Mouse (Mus musculus) hindbrain, embryonic 13.5 days (tissue): ENCODE data around the gene Tia1. TPM values are rescaled to one million over a fixed set of nuclear protein-coding genes. Genes with fewer than 3 reads are reported as not detected.

Source experiments
- ATAC-seq: fragments of 200-750 bp; cut with Nextera tagmentation; 2 replicates; pipeline ENCODE4 v1.8.0; 2017; ENCODE audit warnings: moderate TSS enrichment; ENCODE audit not compliant: low FRiP score
- H3K27ac ChIP-seq: fragments of 300-500 bp; sonication (generic); 2 replicates; pipeline ENCODE4 v1.5.1; 2015; ENCODE audit warnings: inconsistent platforms, mild to moderate bottlenecking, moderate library complexity
- H3K27me3 ChIP-seq: fragments of 300-500 bp; sonication (generic); 2 replicates; pipeline ENCODE4 v1.6.1; 2015; ENCODE audit warnings: mild to moderate bottlenecking, inconsistent platforms
- H3K36me3 ChIP-seq: fragments of 300-500 bp; sonication (generic); 2 replicates; pipeline ENCODE4 v1.6.1; 2015; ENCODE audit warnings: mild to moderate bottlenecking, inconsistent platforms
- H3K4me1 ChIP-seq: fragments of 300-500 bp; sonication (generic); replicated peaks from 2 replicates; pipeline ENCODE4 v1.6.1; 2015; ENCODE audit warnings: inconsistent platforms
- H3K4me2 ChIP-seq: fragments of 300-500 bp; sonication (generic); 2 replicates; pipeline ENCODE4 v1.6.1; 2015; ENCODE audit warnings: inconsistent platforms, mild to moderate bottlenecking, moderate library complexity
- H3K4me3 ChIP-seq: fragments of 300-500 bp; sonication (generic); 2 replicates; pipeline ENCODE4 v1.5.1; 2015; ENCODE audit warnings: mild to moderate bottlenecking, inconsistent platforms
- H3K9ac ChIP-seq: fragments of 300-500 bp; sonication (generic); 2 replicates; pipeline ENCODE4 v1.6.1; 2015; ENCODE audit warnings: mild to moderate bottlenecking, inconsistent platforms
- H3K9me3 ChIP-seq: fragments of 300-500 bp; sonication (generic); 2 replicates; pipeline ENCODE4 v1.6.1; 2016; ENCODE audit warnings: inconsistent platforms
- WGBS: fragments of 180-500 bp; shearing (Covaris S2); methylation state at CpG from one replicate; pipeline ENCODE4 v1.1.7; 2015; 5-methylcytosine and 5-hydroxymethylcytosine counted together
- polyA plus RNA-seq: library from polyadenylated mRNA; unstranded; fragments of >200 nt; fragmentation: Nextera tagmentation; extraction: Ambion mirVana; gene quantifications from 2 replicates; pipeline ENCODE4 v1.2.1, GENCODE M21; 2015

Gene Tia1
- polyA plus RNA-seq = 359 and 370 TPM in 2 replicates

- H3K4me2 ChIP-seq = peak within 1 kb of the TSS; percentile 81
- under 1% methylated on average over 62 of the region's 62 CpGs for WGBS
- peak; percentile 97 for ATAC-seq
Observed at GRCm38 (mm10) chr6:86404100-86404861, at the start of gene Tia1. Tia1 (plus strand) TSS chr6:86404219.

GRCm38 (mm10) chr6:86354948-86355347, 49.1 kb upstream of the Tia1 start:
- Histone ChIP-seq H3K9me3 (no peaks in the 10 kb centered on the region), H3K4me2 (no peak overlapping the region), H3K36me3 (no peaks in the 10 kb centered on the region), H3K4me1 (no peaks in the 10 kb centered on the region), H3K9ac (no peak overlapping the region), H3K27ac (no peak overlapping the region), H3K4me3 (no peak overlapping the region), H3K27me3 (no peaks in the 10 kb centered on the region)
- ATAC-seq = no peak
- WGBS = 59% methylated on average over 3 of the region's 3 CpGs

More at GRCm38 (mm10) chr6:86404100-86404861, at the start of gene Tia1:
- H3K9me3 ChIP-seq = no peaks in the 10 kb centered on the region
- peak within 1 kb of the TSS; percentile 100 for H3K27ac ChIP-seq
- peaks cover 3% of the 10 kb centered on the region; the same call in 1 of the 2 replicates for H3K36me3 ChIP-seq
- no peaks in the 10 kb centered on the region for H3K27me3 ChIP-seq
- H3K4me1 ChIP-seq = peaks cover 30% of the 10 kb centered on the region
- H3K4me3 ChIP-seq = peak within 1 kb of the TSS; percentile 83
- H3K9ac ChIP-seq = peak within 1 kb of the TSS; percentile 99

- no peak overlapping the region for H3K27ac ChIP-seq
- no peaks in the 10 kb centered on the region for H3K36me3 ChIP-seq
- ATAC-seq = no peak
- 86% methylated on average over 9 of the region's 9 CpGs for WGBS
- H3K9ac ChIP-seq = no peak overlapping the region
- H3K27me3 ChIP-seq = no peaks in the 10 kb centered on the region
- no peak overlapping the region for H3K4me2 ChIP-seq
- H3K4me3 ChIP-seq = no peak overlapping the region
- no peaks in the 10 kb centered on the region for H3K9me3 ChIP-seq
- H3K4me1 ChIP-seq = no peaks in the 10 kb centered on the region
Observed at GRCm38 (mm10) chr6:86356956-86357355, 47.1 kb upstream of the Tia1 start.

- ATAC-seq = no peak
- Histone ChIP-seq H3K9me3 (no peaks in the 10 kb centered on the region), H3K4me2 (no peak overlapping the region), H3K27me3 (no peaks in the 10 kb centered on the region), H3K36me3 (no peaks in the 10 kb centered on the region), H3K4me1 (peaks cover 10% of the 10 kb centered on the region), H3K9ac (no peak overlapping the region), H3K27ac (no peak overlapping the region), H3K4me3 (no peak overlapping the region)
- 74% methylated on average over 7 of the region's 7 CpGs for WGBS
Observed at GRCm38 (mm10) chr6:86360691-86361090, 43.3 kb upstream of the Tia1 start.

- Histone ChIP-seq H3K9ac (no peak overlapping the region), H3K27ac (no peak overlapping the region), H3K4me2 (no peak overlapping the region), H3K27me3 (no peaks in the 10 kb centered on the region), H3K36me3 (no peaks in the 10 kb centered on the region), H3K9me3 (no peaks in the 10 kb centered on the region), H3K4me3 (no peak overlapping the region), H3K4me1 (peaks cover 15% of the 10 kb centered on the region)
- no peak for ATAC-seq
- WGBS = 94% methylated on average over 7 of the region's 7 CpGs
Observed at GRCm38 (mm10) chr6:86361373-86361772, 42.6 kb upstream of the Tia1 start.

GRCm38 (mm10) chr6:86364442-86365141, 39.4 kb upstream of the Tia1 start:
- ATAC-seq = peak; percentile 53
- H3K36me3 ChIP-seq = peaks cover 12% of the 10 kb centered on the region
- peaks cover 24% of the 10 kb centered on the region for H3K4me1 ChIP-seq
- H3K27ac ChIP-seq = peak overlapping the region; percentile 90
- H3K9ac ChIP-seq = peak overlapping the region; percentile 89
- peak overlapping the region; percentile 88 for H3K4me2 ChIP-seq
- no peaks in the 10 kb centered on the region for H3K9me3 ChIP-seq
- 2% methylated on average over 17 of the region's 17 CpGs for WGBS
- H3K27me3 ChIP-seq = no peaks in the 10 kb centered on the region
- H3K4me3 ChIP-seq = peak overlapping the region; percentile 73

GRCm38 (mm10) chr6:86365371-86366124, 38.5 kb upstream of the Tia1 start, which contains the start of gene Fam136a:
Fam136a (plus strand) TSS chr6:86365646.
- Histone ChIP-seq H3K36me3 (peaks cover 12% of the 10 kb centered on the region), H3K4me2 (peak within 1 kb of the TSS; percentile 88), H3K4me1 (peaks cover 27% of the 10 kb centered on the region), H3K9ac (peak within 1 kb of the TSS; percentile 89), H3K9me3 (no peaks in the 10 kb centered on the region), H3K27me3 (no peaks in the 10 kb centered on the region), H3K4me3 (peak within 1 kb of the TSS; percentile 73), H3K27ac (peak within 1 kb of the TSS; percentile 88)
- peak; percentile 95 for ATAC-seq
- WGBS = under 1% methylated on average over 74 of the region's 76 CpGs

- H3K4me2 ChIP-seq = peak overlapping the region; percentile 88
- no peaks in the 10 kb centered on the region for H3K9me3 ChIP-seq
- peak overlapping the region; percentile 89 for H3K9ac ChIP-seq
- WGBS = 42% methylated on average over 25 of the region's 25 CpGs
- peaks cover 32% of the 10 kb centered on the region for H3K4me1 ChIP-seq
- peaks cover 12% of the 10 kb centered on the region for H3K36me3 ChIP-seq
- no peak for ATAC-seq
- H3K27ac ChIP-seq = peak overlapping the region; percentile 88
- H3K4me3 ChIP-seq = peak overlapping the region; percentile 73
- no peaks in the 10 kb centered on the region for H3K27me3 ChIP-seq
Observed at GRCm38 (mm10) chr6:86366125-86366852, 37.7 kb upstream of the Tia1 start.

- WGBS = 76% methylated on average over 2 of the region's 2 CpGs
- H3K27ac ChIP-seq = peak overlapping the region; percentile 88
Observed at GRCm38 (mm10) chr6:86366853-86367249, 37.2 kb upstream of the Tia1 start.

GRCm38 (mm10) chr6:86368479-86368878, 35.5 kb upstream of the Tia1 start:
- Histone ChIP-seq H3K27ac (no peak overlapping the region), H3K9ac (no peak overlapping the region), H3K4me1 (peaks cover 49% of the 10 kb centered on the region), H3K27me3 (no peaks in the 10 kb centered on the region), H3K9me3 (no peaks in the 10 kb centered on the region), H3K36me3 (peaks cover 12% of the 10 kb centered on the region), H3K4me3 (no peak overlapping the region), H3K4me2 (no peak overlapping the region)
- 90% methylated on average over 5 of the region's 5 CpGs for WGBS
- no peak for ATAC-seq

More at GRCm38 (mm10) chr6:86366853-86367249, 37.2 kb upstream of the Tia1 start:
- ATAC-seq = no peak
- Histone ChIP-seq H3K36me3 (peaks cover 12% of the 10 kb centered on the region), H3K27me3 (no peaks in the 10 kb centered on the region), H3K4me3 (peak overlapping the region; percentile 73), H3K9ac (peak overlapping the region; percentile 89; the same call in 1 of the 2 replicates), H3K4me2 (peak overlapping the region; percentile 88), H3K4me1 (peaks cover 33% of the 10 kb centered on the region), H3K9me3 (no peaks in the 10 kb centered on the region)

GRCm38 (mm10) chr6:86370093-86370713, 33.8 kb upstream of the Tia1 start:
- Histone ChIP-seq H3K36me3 (peaks cover 12% of the 10 kb centered on the region), H3K27ac (peak overlapping the region; percentile 97), H3K9ac (peak overlapping the region; percentile 79), H3K9me3 (no peaks in the 10 kb centered on the region), H3K4me2 (peak overlapping the region; percentile 92), H3K4me1 (peaks cover 44% of the 10 kb centered on the region), H3K4me3 (peak overlapping the region; percentile 93), H3K27me3 (no peaks in the 10 kb centered on the region)
- ATAC-seq = no peak
- WGBS = 64% methylated on average over 3 of the region's 3 CpGs
